Mouse (Mus musculus) ES-E14 (cell line): ENCODE measurements around the gene Runx3. TPM values are rescaled to one million over a fixed set of nuclear protein-coding genes. Genes with fewer than 3 reads are reported as not detected.
A peak's percentile ranks its signal among the peaks of the same experiment; 100 is the strongest.

Experiments used
- DNase-seq: peaks from one replicate; pipeline ENCODE4 v3.0.0-alpha.2; 2013; ENCODE audit warnings: low read depth, low spot score
- H3K27ac ChIP-seq: 2 replicates; pipeline ENCODE4 v1.5.1; 2012; ENCODE audit warnings: low read depth, mild to moderate bottlenecking, low read length, moderate library complexity, mixed read lengths; ENCODE audit not compliant: poor library complexity, insufficient read depth, severe bottlenecking
- H3K36me3 ChIP-seq: 2 replicates; pipeline ENCODE4 v1.6.1; 2012; ENCODE audit warnings: mild to moderate bottlenecking, low read length, moderate library complexity, mixed read lengths; ENCODE audit not compliant: control insufficient read depth, poor library complexity, insufficient read depth, severe bottlenecking
- H3K4me1 ChIP-seq, 2 experiments: fragments of 150-350 bp in 1 of 2; sonication (generic) in 1 of 2; 2 replicates each; pipeline ENCODE4 v1.6.1; 2012; ENCODE audit warnings: low read length in 2 of 2, mild to moderate bottlenecking in 1 of 2, mixed read lengths in 1 of 2; ENCODE audit not compliant: control insufficient read depth in 2 of 2, insufficient read depth in 2 of 2, poor library complexity in 1 of 2
- H3K4me3 ChIP-seq, 2 experiments: fragments of 150-350 bp in 1 of 2; sonication (generic) in 1 of 2; 2 replicates each; pipeline ENCODE4 v1.5.1; 2012; ENCODE audit warnings: low read length in 2 of 2, low read depth in 1 of 2, mild to moderate bottlenecking in 1 of 2, mixed read lengths in 1 of 2; ENCODE audit not compliant: insufficient read depth in 1 of 2, poor library complexity in 1 of 2, severe bottlenecking in 1 of 2
- H3K9ac ChIP-seq: 2 replicates; pipeline ENCODE4 v1.6.1; 2012; ENCODE audit warnings: low read depth, mild to moderate bottlenecking, low read length, mixed read lengths; ENCODE audit not compliant: poor library complexity, insufficient read depth, severe bottlenecking
- H3K9me3 ChIP-seq: fragments of 150-350 bp; sonication (generic); 2 replicates; pipeline ENCODE4 v1.6.1; 2012; ENCODE audit warnings: low read depth, mild to moderate bottlenecking, low read length; ENCODE audit not compliant: control insufficient read depth, insufficient read depth
- CHD2 ChIP-seq: IDR thresholded peaks from 2 replicates; pipeline ENCODE4 v1.6.1; 2014; ENCODE audit warnings: mild to moderate bottlenecking, low read depth, low read length, inconsistent platforms
- HCFC1 ChIP-seq: IDR thresholded peaks from 2 replicates; pipeline ENCODE4 v1.6.1; 2012; ENCODE audit warnings: low read length, inconsistent platforms, borderline replicate concordance; ENCODE audit not compliant: insufficient read depth
- MAFK ChIP-seq: IDR thresholded peaks from 2 replicates; pipeline ENCODE4 v1.6.1; 2014; ENCODE audit warnings: mild to moderate bottlenecking, low read depth, low read length, inconsistent platforms; ENCODE audit not compliant: insufficient read depth
- ZC3H11A ChIP-seq: IDR thresholded peaks from 2 replicates; pipeline ENCODE4 v1.6.1; 2012; ENCODE audit warnings: low read depth, mild to moderate bottlenecking, inconsistent platforms, low read length, borderline replicate concordance
- ZNF384 ChIP-seq: IDR thresholded peaks from 2 replicates; pipeline ENCODE4 v1.6.1; 2012; ENCODE audit warnings: low read depth, low read length, inconsistent platforms
- in situ Hi-C, 2 experiments: fragments of 600-800 bp; cut with MboI; formaldehyde crosslinking; loops; one replicate each; pipeline ENCODE4 v1.15.1; 2025; ENCODE audit warnings: low sequenced_read_pairs in 2 of 2, inconsistent platforms in 1 of 2; ENCODE audit not compliant: unreplicated experiment in 2 of 2
- total RNA-seq: library from RNA; depleted of rRNA; stranded (reverse); fragments of 300-350 nt; gene quantifications from 2 replicates; pipeline ENCODE4 v1.2.3, GENCODE M21; 2012

Gene Runx3
- total RNA-seq, 1 experiment, result 0.49 TPM

GRCm38 (mm10) chr4:135205711-135206600 is 85.5 kb downstream of the Runx3 start:
- DNase-seq, result peak; percentile 71
- H3K9me3 ChIP-seq, result no peaks in the 10 kb centered on the region
- in situ Hi-C loops, result loop anchor here in 1 of 2 experiments (5.0 kb wide), 1 partner anchor 264 kb away; no protein-coding TSS in a partner anchor
- no peaks in the 10 kb centered on the region for H3K36me3 ChIP-seq
- peak overlapping the region; percentile 45; the same call in 1 of the 2 replicates for H3K9ac ChIP-seq
- H3K4me3 ChIP-seq, result peak overlapping the region; percentile 38 to 68
- peaks cover 0 to 6% of the 10 kb centered on the region in 2 experiments; a peak in 2 of 4 replicates for H3K4me1 ChIP-seq
- no peak overlapping the region for H3K27ac ChIP-seq
- TF ChIP-seq HCFC1 (no peak), CHD2 (no peak), ZNF384 (no peak), ZC3H11A (peak; percentile 71; the same call in 1 of the 2 replicates)

DNA sequence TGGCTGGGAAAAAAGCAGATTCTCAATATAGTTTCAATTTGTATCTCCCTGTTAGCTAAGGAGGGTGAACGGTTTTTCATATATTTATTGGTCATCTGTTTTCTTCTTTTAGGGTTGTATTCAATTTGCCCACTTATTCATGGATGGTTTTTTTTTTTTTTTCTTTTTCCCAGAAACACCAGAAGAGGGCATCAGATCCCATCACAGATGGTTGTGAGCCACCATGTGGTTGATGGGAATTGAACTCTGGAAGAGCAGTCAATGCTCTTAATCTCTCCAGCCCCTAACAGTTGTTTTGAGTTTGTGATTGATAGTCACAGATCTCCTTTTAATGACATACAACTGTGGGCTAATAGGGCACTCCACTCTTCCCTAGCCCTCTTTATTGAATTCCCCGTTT is 89.4 kb downstream of the Runx3 start:
- TF ChIP-seq ZC3H11A (no peak), HCFC1 (no peak), CHD2 (no peak), ZNF384 (peak; percentile 82), MAFK (no peak)
- Histone ChIP-seq H3K4me1 (no peaks in the 10 kb centered on the region), H3K9ac (no peak overlapping the region), H3K9me3 (no peaks in the 10 kb centered on the region), H3K4me3 (no peak overlapping the region), H3K27ac (no peak overlapping the region), H3K36me3 (peaks cover 4% of the 10 kb centered on the region; the same call in 1 of the 2 replicates)
- in situ Hi-C loops, result loop anchor here in 1 of 2 experiments (5.0 to 10.0 kb wide), 2 partner anchors 105 to 268 kb away; no protein-coding TSS in a partner anchor
- no peak for DNase-seq

GRCm38 (mm10) chr4:135219652-135220051 is 99.2 kb downstream of the Runx3 start:
- no peaks in the 10 kb centered on the region for H3K9me3 ChIP-seq
- peaks cover 0 to 9% of the 10 kb centered on the region in 2 experiments; a peak in 1 of 4 replicates for H3K4me1 ChIP-seq
- peaks cover 46% of the 10 kb centered on the region for H3K36me3 ChIP-seq
- H3K4me3 ChIP-seq, result no peak overlapping the region
- H3K9ac ChIP-seq, result no peak overlapping the region
- no peak overlapping the region for H3K27ac ChIP-seq
- peak; percentile 44 for DNase-seq
- in situ Hi-C loops, result loop anchor here in 1 of 2 experiments (10.0 kb wide), 1 partner anchor 95 kb away; no protein-coding TSS in a partner anchor
- TF ChIP-seq ZC3H11A (no peak), MAFK (no peak), ZNF384 (no peak), HCFC1 (no peak), CHD2 (no peak)

DNA sequence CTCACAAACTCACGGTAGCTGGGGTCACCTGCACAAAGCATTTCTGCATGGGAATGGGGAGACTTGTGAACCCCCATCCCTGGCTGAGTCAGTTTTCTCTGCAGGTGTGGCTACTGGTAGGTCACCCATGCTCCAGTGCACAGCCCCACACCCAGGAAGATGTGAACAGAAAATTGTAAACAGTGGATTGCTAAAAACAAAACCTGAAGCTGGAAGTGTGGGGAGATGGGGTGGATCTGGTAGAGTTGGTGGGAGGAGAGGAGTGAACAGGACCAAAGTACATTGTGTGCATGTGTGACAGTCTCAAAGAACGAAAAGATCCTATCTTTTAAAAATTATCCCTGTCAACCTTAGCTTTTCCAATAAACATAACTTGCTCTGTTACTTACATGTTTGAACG is 100.2 kb downstream of the Runx3 start:
- Histone ChIP-seq H3K9ac (no peak overlapping the region), H3K9me3 (no peaks in the 10 kb centered on the region), H3K4me1 (peaks cover 0 to 6% of the 10 kb centered on the region in 2 experiments; a peak in 1 of 4 replicates), H3K27ac (no peak overlapping the region), H3K36me3 (peaks cover 43% of the 10 kb centered on the region), H3K4me3 (no peak overlapping the region)
- TF ChIP-seq CHD2 (no peak), MAFK (no peak), HCFC1 (no peak), ZC3H11A (no peak), ZNF384 (no peak)
- in situ Hi-C loops, result no loop called here
- no peak for DNase-seq
